Mouse (Mus musculus) right cerebral cortex, adult 18-20 months (tissue): ENCODE measurements at regions not wholly inside any gene's neighbourhood (a gene's known extent, or its start where the extent isn't known, plus 50 kb on each side); places are given as distances from the start of the nearest gene placed in this dataset.

Experiments
- DNase-seq: peaks from one replicate; pipeline ENCODE4 v3.0.0; 2022; ENCODE audit warnings: mixed read lengths

- no peak for DNase-seq
Observed at GRCm38 (mm10) chr1:39102126-39102905, 91.2 kb upstream of the Npas2 start.

DNA sequence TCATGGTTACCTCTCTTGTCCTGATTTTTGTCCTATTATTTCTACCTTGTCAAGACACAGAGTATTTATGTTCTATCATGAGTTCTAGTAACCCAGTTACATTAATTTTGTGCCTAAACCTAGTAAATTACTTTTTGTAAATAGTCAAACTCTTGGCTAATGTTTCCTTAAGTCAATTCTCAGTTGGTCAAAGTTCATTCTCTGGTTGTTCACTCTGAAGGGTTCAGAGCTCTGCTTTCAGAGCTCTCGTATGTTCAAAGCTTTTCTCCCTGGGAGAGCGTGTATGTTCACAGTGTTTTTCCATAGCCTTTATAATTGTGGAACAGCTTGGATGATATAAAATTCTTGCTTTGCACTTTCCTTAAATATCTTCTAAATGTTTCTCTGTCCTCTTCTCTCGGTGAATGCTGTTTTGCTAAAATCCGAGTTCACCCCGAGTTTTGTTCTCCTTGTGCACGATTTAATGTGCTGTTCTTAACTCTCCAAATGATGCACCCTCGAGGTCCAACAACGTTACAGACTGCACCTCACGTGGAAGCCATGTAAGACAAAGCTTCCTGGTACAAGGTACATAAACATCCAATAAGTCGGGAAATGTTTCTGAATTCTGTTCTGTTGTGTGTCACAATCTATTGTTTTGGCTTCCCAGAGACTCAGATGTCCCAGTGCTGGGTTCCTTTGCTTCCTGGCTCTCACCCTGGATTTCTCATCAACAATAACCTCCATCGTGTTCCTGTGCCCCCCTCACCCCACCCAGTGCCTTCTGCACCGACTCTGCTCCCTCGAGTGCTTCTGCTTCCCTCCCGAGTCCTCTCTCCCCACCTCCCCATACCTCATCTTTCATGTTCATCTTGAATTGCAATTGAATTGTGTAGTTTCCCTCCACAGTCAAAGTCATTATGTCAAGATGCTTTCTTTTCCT lies 90.3 kb upstream of the Npas2 start:
- DNase-seq: peak; percentile 55

DNA sequence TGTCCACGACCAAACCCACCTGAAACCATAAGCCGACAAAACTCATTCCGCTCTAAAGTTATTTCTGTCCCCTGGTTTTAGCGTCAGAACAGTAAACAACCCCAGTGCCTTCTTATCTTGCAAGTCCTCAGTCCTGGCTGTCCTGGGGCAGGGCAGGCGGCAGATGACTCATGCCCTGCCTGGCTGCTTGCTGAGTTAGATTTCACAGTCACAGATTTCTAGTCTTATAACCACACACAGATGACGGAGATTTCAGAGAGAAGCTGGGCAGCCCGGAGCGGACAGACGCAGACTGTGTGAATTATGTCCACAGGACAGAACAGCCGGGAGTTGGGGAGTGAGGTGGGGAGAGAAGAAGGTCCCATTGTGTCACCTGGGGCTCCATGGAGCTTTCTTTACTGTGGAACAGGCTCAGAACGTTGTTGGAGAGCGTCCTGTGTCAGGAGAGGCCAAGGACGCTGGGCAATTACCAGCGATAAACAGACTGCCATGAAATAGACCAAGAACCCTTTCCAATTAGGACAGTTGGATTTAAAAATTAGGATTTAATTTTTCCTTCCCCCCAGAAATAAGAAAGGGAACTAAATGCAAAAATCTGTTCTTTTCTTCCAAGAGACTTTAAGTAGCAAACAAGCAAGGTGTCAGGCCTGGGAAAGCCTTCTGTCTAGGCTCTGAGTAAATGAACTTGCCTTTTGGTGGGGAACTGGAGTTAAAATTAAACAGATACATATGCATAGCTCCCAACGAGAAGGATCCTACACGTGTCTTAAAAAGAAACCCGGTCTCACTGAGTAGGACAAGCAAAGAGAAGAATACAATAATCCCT lies 87.8 kb upstream of the Npas2 start:
- peak; percentile 38 for DNase-seq

DNA sequence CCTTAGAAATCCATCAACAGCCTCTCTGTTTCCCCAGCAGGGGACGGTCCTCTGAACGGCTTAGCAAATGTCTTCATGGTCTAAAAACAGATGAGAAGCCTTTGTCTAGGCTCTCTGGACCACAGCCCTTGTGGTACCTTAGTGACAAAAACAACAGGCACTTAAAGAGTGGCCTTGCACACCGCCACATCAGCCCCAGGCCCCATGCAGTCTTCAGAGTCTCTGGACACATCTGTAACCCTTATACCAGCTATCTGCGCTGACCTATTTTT lies 87.2 kb upstream of the Npas2 start:
- no peak for DNase-seq

GRCm38 (mm10) chr1:39106650-39107049 lies 86.9 kb upstream of the Npas2 start:
- DNase-seq: no peak

DNA sequence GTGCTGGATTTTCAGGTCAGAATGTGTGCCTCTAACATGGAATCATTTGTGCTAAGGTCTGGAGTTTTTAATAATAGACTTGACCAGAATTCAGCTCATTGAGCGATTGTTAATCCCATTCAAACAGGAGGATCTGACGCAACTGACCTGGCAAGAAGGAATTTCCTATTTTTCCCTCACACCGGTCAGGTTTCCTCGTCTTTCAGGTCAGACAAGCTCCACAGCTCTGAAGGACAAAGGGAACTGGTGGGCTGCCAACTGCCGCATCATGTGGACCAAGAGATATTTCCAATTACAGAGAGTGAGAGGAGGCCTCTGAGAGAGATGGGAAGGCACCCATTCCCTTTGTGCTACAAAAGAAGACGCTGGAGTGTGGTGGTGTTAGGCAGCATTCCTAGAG lies 77.2 kb upstream of the Npas2 start:
- no peak for DNase-seq

- no peak for DNase-seq
Observed at GRCm38 (mm10) chr1:39122316-39123015, 71.1 kb upstream of the Npas2 start.

- no peak for DNase-seq
Observed at GRCm38 (mm10) chr1:39123081-39123812, 70.3 kb upstream of the Npas2 start.

GRCm38 (mm10) chr1:39123813-39124146 lies 69.8 kb upstream of the Npas2 start:
- no peak for DNase-seq

GRCm38 (mm10) chr1:39134521-39134920 lies 59.0 kb upstream of the Npas2 start:
- DNase-seq: no peak

DNA sequence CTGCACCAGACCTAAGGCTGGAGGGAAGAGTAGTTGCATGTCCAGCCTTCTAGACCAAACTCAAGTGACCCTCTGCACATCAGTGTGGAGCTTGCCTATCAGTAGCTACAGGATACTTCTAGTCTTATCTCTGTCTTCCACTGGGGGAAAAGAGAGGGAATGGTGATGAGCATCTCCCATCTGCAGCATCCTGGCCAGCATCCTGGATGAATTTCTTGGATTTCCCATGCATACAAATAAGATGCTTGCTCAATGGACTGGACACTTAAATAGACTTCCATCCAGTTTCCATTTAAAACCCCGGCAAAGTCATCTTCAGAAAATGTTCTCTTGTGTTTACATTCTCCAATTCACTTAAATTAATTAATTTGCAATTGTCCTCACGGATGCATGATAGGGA lies 50.5 kb upstream of the Npas2 start:
- no peak for DNase-seq

DNA sequence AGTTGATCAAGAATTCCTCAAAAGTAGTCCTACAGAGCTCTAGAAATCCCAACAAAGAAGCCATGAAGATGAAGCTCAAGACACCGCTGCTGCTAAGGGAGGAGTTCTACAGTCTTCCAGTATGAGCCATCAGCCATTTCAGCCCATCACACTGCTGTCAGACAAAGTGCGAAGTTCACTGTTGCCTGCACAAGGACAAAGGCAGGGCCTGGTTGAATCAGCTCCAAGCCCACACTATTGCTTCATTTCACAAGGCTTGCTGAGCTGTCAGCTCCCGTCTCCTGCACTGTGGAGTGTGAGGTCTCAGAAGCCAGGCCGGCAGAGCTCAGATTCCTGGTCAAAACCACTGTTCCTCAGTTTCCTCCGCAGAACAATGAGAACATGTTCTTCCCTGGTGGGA lies 49.9 kb upstream of the Npas2 start:
- no peak for DNase-seq
